Mouse (Mus musculus): ENCODE results near the gene Ahnak.

Gene Ahnak

GRCm38 (mm10) chr19:9040649-9041048 is 51.6 kb downstream of the Ahnak start:
- no peak for TF ChIP-seq GATA4 (IDR thresholded peaks at IDR 0.05; ENCODE audit: insufficient replicate concordance, low read length)

GRCm38 (mm10) chr19:9041074-9041473 is 52.0 kb downstream of the Ahnak start:
- TF ChIP-seq GATA4 (IDR thresholded peaks at IDR 0.05; ENCODE audit: insufficient replicate concordance, low read length): no peak

DNA sequence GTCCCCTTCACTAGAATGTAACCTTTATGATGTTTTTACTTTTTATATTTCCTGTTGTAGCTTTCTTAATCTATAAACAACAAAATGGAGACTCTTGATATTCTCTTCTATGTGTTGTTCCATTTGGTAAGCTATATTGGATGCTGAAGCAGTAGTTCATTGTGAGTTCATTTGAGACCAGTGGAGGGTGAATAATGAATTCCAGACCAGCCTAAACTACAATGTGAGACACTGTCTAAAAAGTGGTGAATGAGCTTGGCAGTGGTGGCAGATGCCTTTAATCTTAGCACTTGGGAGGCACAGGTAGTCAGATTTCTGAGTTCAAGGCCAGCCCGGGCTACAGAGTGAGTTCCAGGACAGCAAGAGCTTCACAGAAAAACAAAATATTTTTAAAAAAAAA is 54.0 kb downstream of the Ahnak start:
- no peak for TF ChIP-seq GATA4 (IDR thresholded peaks at IDR 0.05; ENCODE audit: insufficient replicate concordance, low read length)

- no peak for TF ChIP-seq GATA4 (IDR thresholded peaks at IDR 0.05; ENCODE audit: insufficient replicate concordance, low read length)
Measured at GRCm38 (mm10) chr19:9044291-9044690, 55.2 kb downstream of the Ahnak start.

DNA sequence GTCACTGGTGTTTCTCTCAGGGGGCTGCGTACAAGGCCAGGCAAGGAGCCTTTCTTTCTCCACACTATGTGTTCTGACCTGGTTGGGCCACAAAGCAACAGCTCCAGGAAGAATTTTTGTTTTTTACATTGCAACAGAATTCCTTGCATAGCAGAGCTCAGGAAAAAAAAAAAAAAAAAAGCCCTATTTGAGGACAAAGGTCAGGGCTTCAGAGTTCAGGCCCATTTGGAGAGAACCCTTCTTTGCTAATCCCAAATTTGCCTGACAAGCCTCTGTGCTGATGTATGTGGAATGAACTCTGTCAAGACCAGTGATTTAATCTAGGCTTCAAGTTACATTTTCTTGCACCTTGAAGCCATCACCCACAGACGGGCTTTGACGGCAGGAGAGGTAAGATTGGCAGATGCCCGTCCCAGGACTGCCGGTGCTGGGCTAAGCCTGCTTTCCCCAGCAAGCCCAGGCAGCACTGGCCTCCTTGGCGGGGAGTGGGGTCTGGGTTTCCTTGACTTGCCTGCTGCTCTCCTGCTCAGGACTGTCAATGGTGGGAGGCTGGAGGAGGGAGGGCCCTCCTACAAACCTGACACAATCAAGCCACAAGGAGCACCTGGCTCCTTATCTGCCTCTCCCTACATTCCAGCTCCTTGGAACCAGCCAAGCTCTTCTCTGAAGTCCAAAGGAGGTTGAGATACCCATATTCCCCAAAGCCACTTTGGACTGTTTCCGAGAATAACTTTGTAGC is 58.3 kb downstream of the Ahnak start:
- no peak for TF ChIP-seq GATA4 (IDR thresholded peaks at IDR 0.05; ENCODE audit: insufficient replicate concordance, low read length)

DNA sequence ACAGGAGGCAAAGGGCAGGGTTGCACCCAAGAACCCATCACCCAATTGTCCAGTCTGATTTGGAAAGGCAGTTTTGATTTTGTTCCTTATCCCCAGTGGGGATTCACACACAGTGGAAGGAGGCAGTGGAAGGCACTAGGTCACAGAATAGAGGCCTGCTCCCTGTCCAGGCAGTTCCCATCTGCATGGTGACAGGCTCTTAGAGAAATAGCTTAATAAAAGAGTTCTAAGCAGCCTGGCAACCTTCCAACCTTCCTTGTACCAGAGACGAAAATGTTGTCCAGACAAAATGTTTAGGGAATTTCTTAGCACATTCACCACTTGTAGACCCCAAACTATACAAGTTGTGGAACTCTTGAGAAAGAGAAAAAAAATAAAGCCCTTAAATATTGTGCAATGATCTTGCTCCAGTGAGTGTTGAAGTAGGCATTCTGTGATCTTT is 58.9 kb downstream of the Ahnak start:
- TF ChIP-seq GATA4 (IDR thresholded peaks at IDR 0.05; ENCODE audit: insufficient replicate concordance, low read length): no peak

DNA sequence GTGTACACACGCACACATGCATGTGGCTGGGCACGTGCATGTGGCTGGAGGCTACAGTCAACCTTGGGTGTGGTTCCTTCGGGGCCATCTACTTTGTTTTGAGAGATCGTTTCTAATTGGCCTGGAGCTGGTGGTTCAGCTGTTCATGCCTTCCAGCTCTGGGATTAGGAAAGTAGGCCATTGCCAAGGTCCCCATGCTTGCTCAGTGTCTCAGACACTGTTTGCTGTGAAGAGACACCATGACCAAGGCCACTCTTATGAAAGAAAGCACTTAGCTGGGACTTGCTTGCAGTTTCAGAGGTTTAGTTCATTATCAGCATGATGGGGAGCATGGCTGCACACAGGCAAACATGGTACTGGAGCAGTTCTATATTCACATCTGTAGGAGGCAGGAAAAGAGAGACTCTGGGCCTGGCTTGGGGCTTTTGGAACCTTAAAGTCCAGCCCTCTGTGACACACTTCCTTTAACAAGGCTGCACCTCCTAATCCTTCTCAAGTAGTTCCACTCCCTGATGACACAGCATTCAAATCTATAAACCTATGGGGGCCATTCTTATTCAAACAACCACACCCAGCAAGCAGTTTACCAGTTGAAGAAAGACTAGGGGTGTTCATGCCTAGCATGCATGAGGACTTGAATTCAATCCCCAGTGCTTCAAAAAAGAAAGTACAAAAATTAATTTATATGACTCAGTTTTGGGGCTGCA is 60.0 kb downstream of the Ahnak start:
- no peak for TF ChIP-seq GATA4 (IDR thresholded peaks at IDR 0.05; ENCODE audit: insufficient replicate concordance, low read length)

DNA sequence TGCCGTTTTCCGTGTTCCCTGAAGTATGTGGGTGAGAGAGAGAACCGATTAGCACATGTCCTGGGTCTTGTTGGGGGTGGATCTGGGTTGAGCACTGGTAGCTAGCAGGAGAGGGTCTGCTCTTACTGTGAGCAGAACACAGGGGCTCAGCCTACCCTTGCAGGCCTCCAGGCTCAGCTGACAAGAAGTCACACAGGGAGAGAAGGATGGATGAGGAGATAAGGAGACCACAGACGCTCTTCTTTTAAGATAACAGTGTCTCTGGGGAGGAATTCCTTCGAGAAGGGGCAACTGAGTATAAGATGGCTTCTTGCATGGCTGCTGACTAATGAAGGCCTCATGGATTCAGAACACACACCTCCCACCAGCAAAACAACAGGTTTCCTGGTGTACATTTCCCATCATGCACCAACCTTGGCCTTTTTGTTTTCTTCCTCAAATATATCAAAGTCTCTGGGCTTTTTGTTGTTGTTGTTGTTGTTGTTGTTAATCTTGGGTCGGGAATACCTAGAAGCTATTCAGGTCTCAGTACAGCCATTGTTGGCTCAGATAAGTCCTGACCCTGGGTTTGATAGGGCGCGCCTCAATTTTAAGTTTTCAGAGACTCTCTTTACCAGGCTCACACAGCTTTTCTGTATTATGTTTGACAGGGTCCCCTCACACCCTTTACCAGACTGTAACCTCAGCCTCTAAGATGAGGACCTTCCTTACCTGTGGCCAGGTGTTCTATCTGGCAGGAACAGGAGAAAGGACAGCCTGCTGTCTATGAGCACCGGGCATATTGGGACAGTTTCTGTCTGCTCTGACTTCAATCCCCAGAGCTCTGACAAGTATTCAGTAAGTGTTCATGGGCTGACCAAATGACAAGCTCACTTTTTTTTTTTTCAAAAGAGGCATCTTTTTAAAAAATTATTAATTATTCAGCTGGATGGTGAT is 61.5 kb downstream of the Ahnak start:
- no peak for TF ChIP-seq GATA4 (IDR thresholded peaks at IDR 0.05; ENCODE audit: insufficient replicate concordance, low read length)

GRCm38 (mm10) chr19:9052803-9053431 is 63.8 kb downstream of the Ahnak start:
- TF ChIP-seq GATA4 (IDR thresholded peaks at IDR 0.05; ENCODE audit: insufficient replicate concordance, low read length): no peak

DNA sequence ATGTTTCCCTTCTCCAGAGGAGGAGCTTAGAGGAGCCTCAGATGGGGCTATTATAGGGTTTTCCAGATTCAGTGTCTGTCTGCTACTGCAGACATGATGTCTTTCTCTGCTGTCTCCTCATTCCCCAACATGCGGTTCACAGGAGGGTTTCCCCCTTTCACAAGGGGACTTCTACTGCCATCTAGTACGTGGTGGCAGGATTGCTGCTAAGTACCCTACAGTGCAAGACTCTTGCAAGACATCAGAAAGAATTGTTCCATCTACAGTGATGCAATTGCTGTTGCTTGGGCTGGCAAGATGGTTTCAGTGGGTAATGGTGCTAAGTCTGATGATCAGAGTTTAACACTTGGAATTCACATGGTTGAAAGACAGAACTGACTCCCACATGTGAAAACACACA is 66.1 kb downstream of the Ahnak start:
- TF ChIP-seq GATA4 (IDR thresholded peaks at IDR 0.05; ENCODE audit: insufficient replicate concordance, low read length): no peak

- no peak for TF ChIP-seq GATA4 (IDR thresholded peaks at IDR 0.05; ENCODE audit: insufficient replicate concordance, low read length)
Measured at GRCm38 (mm10) chr19:9055703-9056355, 66.7 kb downstream of the Ahnak start.

GRCm38 (mm10) chr19:9057679-9058078 is 68.6 kb downstream of the Ahnak start:
- TF ChIP-seq GATA4 (IDR thresholded peaks at IDR 0.05; ENCODE audit: insufficient replicate concordance, low read length): peak; percentile 12; the same call in 1 of the 2 replicates

DNA sequence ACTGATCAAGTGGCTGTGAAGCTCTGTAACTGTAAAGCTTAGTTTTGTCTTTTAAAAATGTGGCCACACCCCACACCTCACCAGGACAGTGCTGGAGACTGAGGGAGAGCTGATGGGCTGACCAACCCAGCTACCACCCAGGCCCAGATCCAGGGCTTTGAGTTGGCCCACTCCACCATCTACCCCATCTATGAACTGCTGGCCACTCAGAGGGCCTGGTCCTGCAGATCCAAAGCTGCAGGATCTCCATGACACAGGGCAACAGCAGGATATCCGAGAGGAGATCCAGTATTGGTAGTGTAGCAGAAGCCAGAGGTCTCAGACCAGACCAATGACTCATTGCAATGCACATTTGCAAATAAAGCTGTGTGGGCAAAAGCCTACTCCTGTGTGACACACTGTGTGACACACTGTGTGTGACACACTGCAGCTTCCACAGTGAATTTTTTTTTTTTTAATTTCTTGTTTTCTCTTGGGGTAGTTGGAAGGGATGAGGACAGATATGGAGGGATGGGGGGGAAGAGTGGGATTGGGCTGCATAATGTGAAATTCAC is 69.3 kb downstream of the Ahnak start:
- TF ChIP-seq GATA4 (IDR thresholded peaks at IDR 0.05; ENCODE audit: insufficient replicate concordance, low read length): no peak

- TF ChIP-seq GATA4 (IDR thresholded peaks at IDR 0.05; ENCODE audit: insufficient replicate concordance, low read length): no peak
Measured at GRCm38 (mm10) chr19:9058944-9059343, 69.9 kb downstream of the Ahnak start.

Measured in liver, adult (tissue).